Mouse (Mus musculus): Measurements from ENCODE around the gene Atp9a. TPM values are rescaled to one million over a fixed set of nuclear protein-coding genes. Genes with fewer than 3 reads are reported as not detected.

Atp9a gene
- total RNA-seq, 1 experiment from 2014 or later: not detected

- ATAC-seq (replicated peaks; ENCODE audit: low read depth, poor library complexity, severe bottlenecking): no peak
Measured at GRCm38 (mm10) chr2:168685909-168686308, 56.3 kb downstream of the Atp9a start.

GRCm38 (mm10) chr2:168684695-168685094, 57.5 kb downstream of the Atp9a start:
- no peak for ATAC-seq (replicated peaks; ENCODE audit: low read depth, poor library complexity, severe bottlenecking)

- 0 out of 2 replicates have a peak, but pooled peaks have one; percentile 25 for ATAC-seq (replicated peaks; ENCODE audit: low read depth, poor library complexity, severe bottlenecking)
Measured at GRCm38 (mm10) chr2:168683520-168684150, 58.6 kb downstream of the Atp9a start.

GRCm38 (mm10) chr2:168682721-168683120, 59.5 kb downstream of the Atp9a start:
- no peak for ATAC-seq (replicated peaks; ENCODE audit: low read depth, poor library complexity, severe bottlenecking)

- no peak for ATAC-seq (replicated peaks; ENCODE audit: low read depth, poor library complexity, severe bottlenecking)
Measured at GRCm38 (mm10) chr2:168681531-168681930, 60.7 kb downstream of the Atp9a start.

GRCm38 (mm10) chr2:168679381-168680199, 62.6 kb downstream of the Atp9a start:
- no peak for ATAC-seq (replicated peaks; ENCODE audit: low read depth, poor library complexity, severe bottlenecking)

- ATAC-seq (replicated peaks; ENCODE audit: low read depth, poor library complexity, severe bottlenecking): no peak
Measured at GRCm38 (mm10) chr2:168678662-168679294, 63.4 kb downstream of the Atp9a start.

- ATAC-seq (replicated peaks; ENCODE audit: low read depth, poor library complexity, severe bottlenecking): no peak
Measured at GRCm38 (mm10) chr2:168677650-168678049, 64.6 kb downstream of the Atp9a start.

- no peak for ATAC-seq (replicated peaks; ENCODE audit: low read depth, poor library complexity, severe bottlenecking)
Measured at GRCm38 (mm10) chr2:168671724-168672123, 70.5 kb downstream of the Atp9a start.

- ATAC-seq (replicated peaks; ENCODE audit: low read depth, poor library complexity, severe bottlenecking): no peak
Measured at GRCm38 (mm10) chr2:168670241-168670640, 72.0 kb downstream of the Atp9a start.

- ATAC-seq (replicated peaks; ENCODE audit: low read depth, poor library complexity, severe bottlenecking): no peak
Measured at GRCm38 (mm10) chr2:168669762-168670161, 72.4 kb downstream of the Atp9a start.

- peak; percentile 15; the same call in 1 of the 2 replicates for ATAC-seq (replicated peaks; ENCODE audit: low read depth, poor library complexity, severe bottlenecking)
Measured at GRCm38 (mm10) chr2:168667745-168668144, 74.5 kb downstream of the Atp9a start.

- no peak for ATAC-seq (replicated peaks; ENCODE audit: low read depth, poor library complexity, severe bottlenecking)
Measured at GRCm38 (mm10) chr2:168665680-168666079, 76.5 kb downstream of the Atp9a start.

GRCm38 (mm10) chr2:168663716-168664115, 78.5 kb downstream of the Atp9a start:
- no peak for ATAC-seq (replicated peaks; ENCODE audit: low read depth, poor library complexity, severe bottlenecking)

- ATAC-seq (replicated peaks; ENCODE audit: low read depth, poor library complexity, severe bottlenecking): no peak
Measured at GRCm38 (mm10) chr2:168663216-168663615, 79.0 kb downstream of the Atp9a start.

- ATAC-seq (replicated peaks; ENCODE audit: low read depth, poor library complexity, severe bottlenecking): no peak
Measured at GRCm38 (mm10) chr2:168661802-168662201, 80.4 kb downstream of the Atp9a start.

- no peak for ATAC-seq (replicated peaks; ENCODE audit: low read depth, poor library complexity, severe bottlenecking)
Measured at GRCm38 (mm10) chr2:168660344-168660743, 81.9 kb downstream of the Atp9a start.

GRCm38 (mm10) chr2:168658551-168658950, 83.7 kb downstream of the Atp9a start:
- no peak for ATAC-seq (replicated peaks; ENCODE audit: low read depth, poor library complexity, severe bottlenecking)

- no peak for ATAC-seq (replicated peaks; ENCODE audit: low read depth, poor library complexity, severe bottlenecking)
Measured at GRCm38 (mm10) chr2:168656569-168657308, 85.5 kb downstream of the Atp9a start.

GRCm38 (mm10) chr2:168654983-168655669, 87.1 kb downstream of the Atp9a start:
- peak; percentile 58 for ATAC-seq (replicated peaks; ENCODE audit: low read depth, poor library complexity, severe bottlenecking)
